Mouse (Mus musculus) gastrocnemius, adult 8-10 months (tissue): ENCODE measurements around the gene Usp15. TPM values are rescaled to one million over a fixed set of nuclear protein-coding genes. Genes with fewer than 3 reads are reported as not detected.

Experiments used
- DNase-seq, 2 experiments: peaks; one replicate each; pipeline ENCODE4 v3.0.0; 2022; ENCODE audit warnings: low spot score in 2 of 2
- total RNA-seq, 4 experiments: library from RNA; stranded (reverse); gene quantifications; 2 replicates each; pipeline ENCODE4 v1.2.4; 2022

Gene Usp15
- total RNA-seq, 4 experiments from 2014 or later = 153 to 195 (median 169) TPM

- no peak for DNase-seq
Observed at GRCm38 (mm10) chr10:123108121-123108520, 88.7 kb downstream of the Usp15 start.

- no peak for DNase-seq
Observed at GRCm38 (mm10) chr10:123101303-123101702, 95.5 kb downstream of the Usp15 start.

- DNase-seq = no peak
Observed at GRCm38 (mm10) chr10:123100584-123100983, 96.2 kb downstream of the Usp15 start.

GRCm38 (mm10) chr10:123094504-123094903 is 102.3 kb downstream of the Usp15 start:
- DNase-seq = no peak

GRCm38 (mm10) chr10:123092577-123092976 is 104.2 kb downstream of the Usp15 start:
- no peak for DNase-seq

- DNase-seq = no peak
Observed at GRCm38 (mm10) chr10:123091737-123092136, 105.1 kb downstream of the Usp15 start.

- DNase-seq = no peak
Observed at GRCm38 (mm10) chr10:123089425-123089930, 107.3 kb downstream of the Usp15 start.

- DNase-seq = no peak
Observed at GRCm38 (mm10) chr10:123086847-123087246, 109.9 kb downstream of the Usp15 start.

GRCm38 (mm10) chr10:123084900-123085641 is 111.7 kb downstream of the Usp15 start:
- DNase-seq = no peak

- no peak for DNase-seq
Observed at GRCm38 (mm10) chr10:123084307-123084706, 112.5 kb downstream of the Usp15 start.

GRCm38 (mm10) chr10:123076245-123077023 is 120.4 kb downstream of the Usp15 start, which contains the start of gene Mon2:
TSS of gene Mon2 (minus strand) at chr10:123076505.
- DNase-seq = peak; percentile 94 to 98

- DNase-seq = no peak
Observed at GRCm38 (mm10) chr10:123075751-123076242, 121.0 kb downstream of the Usp15 start.

GRCm38 (mm10) chr10:123071997-123072396 is 124.8 kb downstream of the Usp15 start:
- no peak for DNase-seq

- DNase-seq = no peak
Observed at GRCm38 (mm10) chr10:123063021-123063420, 133.8 kb downstream of the Usp15 start.

- peak; percentile 52 to 69 for DNase-seq
Observed at GRCm38 (mm10) chr10:123060831-123061230, 136.0 kb downstream of the Usp15 start.

GRCm38 (mm10) chr10:123057082-123057481 is 139.7 kb downstream of the Usp15 start:
- no peak for DNase-seq

GRCm38 (mm10) chr10:123056463-123056862 is 140.3 kb downstream of the Usp15 start:
- no peak for DNase-seq

- no peak for DNase-seq
Observed at GRCm38 (mm10) chr10:123055205-123056000, 141.4 kb downstream of the Usp15 start.
